Mouse (Mus musculus) cerebellum, adult 2 months (tissue): ENCODE measurements around the gene Cdc20b. TPM values are rescaled to one million over a fixed set of nuclear protein-coding genes. Genes with fewer than 3 reads are reported as not detected.

Experiments
- DNase-seq, 2 experiments: peaks; one replicate each; pipeline ENCODE4 v3.0.0; 2021
- H3K27ac ChIP-seq: fragments of 200-500 bp; 2 replicates; pipeline ENCODE4 v1.5.1; 2012; ENCODE audit warnings: low read length, control low read depth, inconsistent platforms; ENCODE audit not compliant: insufficient read depth
- H3K27me3 ChIP-seq: fragments of 200-500 bp; 2 replicates; pipeline ENCODE4 v1.6.1; 2012; ENCODE audit warnings: inconsistent platforms, mild to moderate bottlenecking, low read length, moderate library complexity; ENCODE audit not compliant: control insufficient read depth, insufficient read depth
- H3K4me1 ChIP-seq: fragments of 200-500 bp; 2 replicates; pipeline ENCODE4 v1.6.1; 2011; ENCODE audit warnings: low read length; ENCODE audit not compliant: control insufficient read depth, insufficient read depth
- H3K4me3 ChIP-seq: fragments of 200-500 bp; replicated peaks from 2 replicates; pipeline ENCODE3; 2011; ENCODE audit warnings: mild to moderate bottlenecking, low read depth, low read length, control low read depth; ENCODE audit not compliant: insufficient read depth
- CTCF ChIP-seq: fragments of 200-500 bp; IDR thresholded peaks from 2 replicates; pipeline ENCODE4 v1.5.1; 2011; ENCODE audit warnings: low read depth, mild to moderate bottlenecking, control low read depth, low read length, moderate library complexity, borderline replicate concordance; ENCODE audit not compliant: insufficient read depth
- POLR2A ChIP-seq: fragments of 200-500 bp; IDR thresholded peaks from 2 replicates; pipeline ENCODE4 v1.6.1; 2011; ENCODE audit warnings: low read length, control low read depth, borderline replicate concordance; ENCODE audit not compliant: insufficient read depth
- WGBS: fragments of 180-500 bp; shearing (Covaris S2); methylation state at CpG from one replicate; pipeline ENCODE4 v1.1.7; 2018; 5-methylcytosine and 5-hydroxymethylcytosine counted together
- polyA plus RNA-seq: library from polyadenylated mRNA; depleted of rRNA; stranded (reverse); fragments of >200 nt; gene quantifications from 2 replicates; pipeline ENCODE4 v1.2.3, GENCODE M21; 2012; rRNA removed

Gene Cdc20b
- polyA plus RNA-seq, result 0.14 TPM in 1 of 2 replicates, not detected in the other

- Histone ChIP-seq H3K4me1 (no peaks in the 10 kb centered on the region; the same call in 1 of the 2 replicates), H3K27ac (no peak within 1 kb of the TSS), H3K27me3 (no peaks in the 10 kb centered on the region; the same call in 1 of the 2 replicates), H3K4me3 (peak within 1 kb of the TSS; percentile 54)
- no peak for TF ChIP-seq POLR2A
- TF ChIP-seq CTCF, result no peak
- under 1% methylated on average over 46 of the region's 46 CpGs for WGBS
- DNase-seq, result peak; percentile 51 to 55
These were observed at the start of gene Cdc20b for GRCm38 (mm10) chr13:113034950-113035421. Cdc20b (plus strand) TSS chr13:113035111.

- H3K27me3 ChIP-seq, result peaks cover 5% of the 10 kb centered on the region; the same call in 1 of the 2 replicates
- TF ChIP-seq POLR2A (no peak), CTCF (no peak)
- H3K4me3 ChIP-seq, result no peak overlapping the region
- 38% methylated on average over 18 of the region's 18 CpGs for WGBS
- H3K4me1 ChIP-seq, result peaks cover 6% of the 10 kb centered on the region
- DNase-seq, result no peak
- H3K27ac ChIP-seq, result no peak overlapping the region
These were observed 49.1 kb upstream of the Cdc20b start for GRCm38 (mm10) chr13:112985605-112986450.

GRCm38 (mm10) chr13:112986451-112986950 lies 48.4 kb upstream of the Cdc20b start:
- no peak for TF ChIP-seq CTCF
- TF ChIP-seq POLR2A, result no peak
- Histone ChIP-seq H3K4me3 (no peak overlapping the region), H3K4me1 (peaks cover 6% of the 10 kb centered on the region), H3K27ac (no peak overlapping the region), H3K27me3 (peaks cover 5% of the 10 kb centered on the region; the same call in 1 of the 2 replicates)
- no peak for DNase-seq
- WGBS, result 8% methylated on average over 17 of the region's 17 CpGs

- Histone ChIP-seq H3K4me1 (peaks cover 6% of the 10 kb centered on the region), H3K27me3 (peaks cover 5% of the 10 kb centered on the region; the same call in 1 of the 2 replicates), H3K27ac (no peak within 1 kb of the TSS), H3K4me3 (peak within 1 kb of the TSS; percentile 26)
- peak; percentile 77 to 84 for DNase-seq
- TF ChIP-seq CTCF (no peak), POLR2A (peak; percentile 35; the same call in 1 of the 2 replicates)
- WGBS, result under 1% methylated on average over 47 of the region's 47 CpGs
These were observed 47.4 kb upstream of the Cdc20b start, which contains the start of gene Ccno for GRCm38 (mm10) chr13:112987532-112987943. Ccno (plus strand) TSS chr13:112987802.

GRCm38 (mm10) chr13:112987991-112988390 lies 46.9 kb upstream of the Cdc20b start:
- Histone ChIP-seq H3K4me1 (peaks cover 6% of the 10 kb centered on the region), H3K27ac (no peak overlapping the region), H3K27me3 (peaks cover 5% of the 10 kb centered on the region; the same call in 1 of the 2 replicates), H3K4me3 (peak overlapping the region; percentile 21)
- under 1% methylated on average over 39 of the region's 39 CpGs for WGBS
- no peak for DNase-seq
- no peak for TF ChIP-seq POLR2A
- TF ChIP-seq CTCF, result no peak

GRCm38 (mm10) chr13:112988866-112989265 lies 46.0 kb upstream of the Cdc20b start:
- peak overlapping the region; percentile 26 for H3K4me3 ChIP-seq
- DNase-seq, result no peak
- under 1% methylated on average over 19 of the region's 19 CpGs for WGBS
- peaks cover 6% of the 10 kb centered on the region for H3K4me1 ChIP-seq
- H3K27ac ChIP-seq, result no peak overlapping the region
- TF ChIP-seq POLR2A (no peak), CTCF (no peak)
- peaks cover 5% of the 10 kb centered on the region; the same call in 1 of the 2 replicates for H3K27me3 ChIP-seq

GRCm38 (mm10) chr13:112989541-112989940 lies 45.4 kb upstream of the Cdc20b start:
- 4% methylated on average over 23 of the region's 23 CpGs for WGBS
- DNase-seq, result no peak
- no peak overlapping the region for H3K4me3 ChIP-seq
- peaks cover 6% of the 10 kb centered on the region for H3K4me1 ChIP-seq
- H3K27me3 ChIP-seq, result peaks cover 5% of the 10 kb centered on the region; the same call in 1 of the 2 replicates
- TF ChIP-seq POLR2A, result no peak
- no peak for TF ChIP-seq CTCF
- H3K27ac ChIP-seq, result no peak overlapping the region

- Histone ChIP-seq H3K27me3 (peaks cover 5% of the 10 kb centered on the region; the same call in 1 of the 2 replicates), H3K27ac (no peak overlapping the region), H3K4me1 (peaks cover 6% of the 10 kb centered on the region), H3K4me3 (no peak overlapping the region)
- TF ChIP-seq CTCF (no peak), POLR2A (no peak)
- 33% methylated on average over 4 of the region's 4 CpGs for WGBS
- DNase-seq, result no peak
These were observed 44.6 kb upstream of the Cdc20b start for GRCm38 (mm10) chr13:112990346-112990745.
